Mouse (Mus musculus) forebrain, embryonic 14.5 days (tissue): ENCODE measurements around the gene A630023A22Rik. TPM values are rescaled to one million over a fixed set of nuclear protein-coding genes. Genes with fewer than 3 reads are reported as not detected.
A peak's percentile ranks its signal among the peaks of the same experiment; 100 is the strongest.

Source experiments
- ATAC-seq: fragments of 200-750 bp; cut with Nextera tagmentation; 2 replicates; pipeline ENCODE4 v1.8.0; 2017; ENCODE audit warnings: mild to moderate bottlenecking, moderate library complexity
- DNase-seq: peaks from one replicate; pipeline ENCODE4 v3.0.0-alpha.2; 2015; ENCODE audit warnings: low spot score
- H3K27ac ChIP-seq: fragments of 300-500 bp; sonication (generic); 2 replicates; pipeline ENCODE4 v1.5.1; 2014; ENCODE audit warnings: low read depth, mild to moderate bottlenecking, control low read depth, low read length, moderate library complexity
- H3K27me3 ChIP-seq: fragments of 300-500 bp; sonication (generic); replicated peaks from 2 replicates; pipeline ENCODE4 v1.6.1; 2014; ENCODE audit warnings: low read length, control low read depth, mixed read lengths; ENCODE audit not compliant: control insufficient read depth, insufficient read depth
- H3K36me3 ChIP-seq: fragments of 300-500 bp; sonication (generic); 2 replicates; pipeline ENCODE4 v1.6.1; 2014; ENCODE audit warnings: low read length, control low read depth; ENCODE audit not compliant: control insufficient read depth, insufficient read depth
- H3K4me1 ChIP-seq: fragments of 300-500 bp; sonication (generic); 2 replicates; pipeline ENCODE4 v1.6.1; 2014; ENCODE audit warnings: antibody characterized with exemption, low read length, control low read depth; ENCODE audit not compliant: control insufficient read depth, insufficient read depth
- H3K4me2 ChIP-seq: fragments of 300-500 bp; sonication (generic); 2 replicates; pipeline ENCODE4 v1.6.1; 2014; ENCODE audit warnings: mild to moderate bottlenecking, control low read depth, low read length
- H3K4me3 ChIP-seq: fragments of 300-500 bp; sonication (generic); 2 replicates; pipeline ENCODE4 v1.5.1; 2014; ENCODE audit warnings: low read depth, low read length, control low read depth
- H3K9ac ChIP-seq: fragments of 300-500 bp; sonication (generic); 2 replicates; pipeline ENCODE4 v1.6.1; 2014; ENCODE audit warnings: mild to moderate bottlenecking, low read length, control low read depth, moderate library complexity
- H3K9me3 ChIP-seq: fragments of 300-500 bp; sonication (generic); replicated peaks from 2 replicates; pipeline ENCODE4 v1.6.1; 2016; ENCODE audit warnings: low read length, control low read depth, mixed read lengths; ENCODE audit not compliant: control insufficient read depth
- WGBS: fragments of 180-500 bp; shearing (Covaris S2); extraction: QIAGEN DNeasy Blood & Tissue Kit; methylation state at CpG from one replicate; pipeline ENCODE4 v1.1.7; 2014; 5-methylcytosine and 5-hydroxymethylcytosine counted together
- polyA plus RNA-seq: library from polyadenylated mRNA; unstranded; fragments of >200 nt; fragmentation: Nextera tagmentation; extraction: Ambion mirVana; gene quantifications from 2 replicates; pipeline ENCODE4 v1.2.1, GENCODE M21; 2014

The A630023A22Rik gene
- not detected in 2 replicates for polyA plus RNA-seq

- no peak within 1 kb of the TSS for H3K9ac ChIP-seq
- H3K9me3 ChIP-seq = no peaks in the 10 kb centered on the region
- WGBS = 87% methylated on average over 5 of the region's 5 CpGs
- DNase-seq (peak; percentile 9), ATAC-seq (no peak)
- H3K36me3 ChIP-seq = no peaks in the 10 kb centered on the region
- H3K4me1 ChIP-seq = no peaks in the 10 kb centered on the region
- H3K4me2 ChIP-seq = no peak within 1 kb of the TSS
- H3K27me3 ChIP-seq = no peaks in the 10 kb centered on the region
- no peak within 1 kb of the TSS for H3K27ac ChIP-seq
- H3K4me3 ChIP-seq = no peak within 1 kb of the TSS
These were observed at the start of gene A630023A22Rik for GRCm38 (mm10) chr14:34102601-34103000. Gene A630023A22Rik (minus strand): TSS chr14:34102754.

GRCm38 (mm10) chr14:34152342-34152741, 49.8 kb upstream of the A630023A22Rik start, which contains the start of gene Npy4r:
Gene Npy4r (minus strand): TSS chr14:34152489.
- no peak within 1 kb of the TSS for H3K27ac ChIP-seq
- ATAC-seq (no peak), DNase-seq (peak; percentile 14)
- no peaks in the 10 kb centered on the region for H3K27me3 ChIP-seq
- H3K9ac ChIP-seq = no peak within 1 kb of the TSS
- no peaks in the 10 kb centered on the region for H3K36me3 ChIP-seq
- H3K4me3 ChIP-seq = no peak within 1 kb of the TSS
- no peaks in the 10 kb centered on the region for H3K9me3 ChIP-seq
- H3K4me2 ChIP-seq = no peak within 1 kb of the TSS; the same call in 1 of the 2 replicates
- 27% methylated on average over 16 of the region's 16 CpGs for WGBS
- H3K4me1 ChIP-seq = no peaks in the 10 kb centered on the region

DNA sequence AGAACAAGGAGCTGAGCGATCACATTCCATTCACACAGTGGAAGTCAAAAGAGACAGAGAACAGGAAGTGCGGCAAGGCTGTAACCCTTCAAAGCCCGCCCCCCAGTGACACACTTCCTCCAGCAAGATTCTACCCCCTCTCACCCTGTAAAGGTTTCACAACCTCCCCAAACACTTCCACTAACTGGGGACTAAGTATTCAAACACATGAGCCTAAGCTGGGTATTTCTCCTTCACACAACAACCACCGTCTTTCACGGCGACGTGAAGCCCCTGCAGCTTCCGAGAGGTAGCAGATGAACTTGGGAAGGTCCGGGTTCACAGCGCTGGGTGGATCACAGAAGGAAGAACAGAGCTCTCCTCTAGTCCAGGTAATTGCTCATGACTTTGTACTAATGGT, 40.4 kb upstream of the A630023A22Rik start:
- DNase-seq (no peak), ATAC-seq (no peak)
- 91% methylated on average over 10 of the region's 10 CpGs for WGBS
- peaks cover 5% of the 10 kb centered on the region; the same call in 1 of the 2 replicates for H3K4me1 ChIP-seq
- H3K9ac ChIP-seq = no peak overlapping the region
- H3K27me3 ChIP-seq = peaks cover 4% of the 10 kb centered on the region; the same call in 1 of the 2 replicates
- no peak overlapping the region for H3K4me2 ChIP-seq
- no peak overlapping the region for H3K27ac ChIP-seq
- H3K9me3 ChIP-seq = no peaks in the 10 kb centered on the region
- no peaks in the 10 kb centered on the region for H3K36me3 ChIP-seq
- H3K4me3 ChIP-seq = no peak overlapping the region

DNA sequence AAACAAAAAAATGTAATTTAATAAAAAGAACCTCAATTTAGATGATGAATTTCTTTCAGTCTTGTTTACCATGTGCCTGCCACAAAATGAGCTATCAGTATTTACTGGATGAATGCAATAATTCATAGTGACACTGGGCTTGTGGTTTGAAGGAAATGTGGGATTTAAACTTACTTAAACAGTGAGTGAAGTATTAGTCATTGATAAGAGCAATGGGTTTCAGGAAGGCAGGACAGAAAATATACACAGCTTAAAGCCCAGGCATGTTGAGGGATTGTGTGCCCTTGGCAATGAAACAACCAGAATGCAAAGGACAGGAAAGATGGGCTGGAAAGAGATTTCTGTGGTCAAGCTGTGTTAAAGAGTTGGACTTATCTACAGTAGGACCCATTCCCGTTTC, 39.8 kb upstream of the A630023A22Rik start:
- H3K4me1 ChIP-seq = peaks cover 5% of the 10 kb centered on the region; the same call in 1 of the 2 replicates
- no peak overlapping the region for H3K4me3 ChIP-seq
- no peaks in the 10 kb centered on the region for H3K36me3 ChIP-seq
- no peak for ATAC-seq
- 86% methylated on average over 1 of the region's 1 CpGs for WGBS
- H3K9ac ChIP-seq = no peak overlapping the region
- H3K27me3 ChIP-seq = peaks cover 4% of the 10 kb centered on the region; the same call in 1 of the 2 replicates
- H3K4me2 ChIP-seq = no peak overlapping the region
- H3K9me3 ChIP-seq = no peaks in the 10 kb centered on the region
- no peak for DNase-seq
- H3K27ac ChIP-seq = no peak overlapping the region

DNA sequence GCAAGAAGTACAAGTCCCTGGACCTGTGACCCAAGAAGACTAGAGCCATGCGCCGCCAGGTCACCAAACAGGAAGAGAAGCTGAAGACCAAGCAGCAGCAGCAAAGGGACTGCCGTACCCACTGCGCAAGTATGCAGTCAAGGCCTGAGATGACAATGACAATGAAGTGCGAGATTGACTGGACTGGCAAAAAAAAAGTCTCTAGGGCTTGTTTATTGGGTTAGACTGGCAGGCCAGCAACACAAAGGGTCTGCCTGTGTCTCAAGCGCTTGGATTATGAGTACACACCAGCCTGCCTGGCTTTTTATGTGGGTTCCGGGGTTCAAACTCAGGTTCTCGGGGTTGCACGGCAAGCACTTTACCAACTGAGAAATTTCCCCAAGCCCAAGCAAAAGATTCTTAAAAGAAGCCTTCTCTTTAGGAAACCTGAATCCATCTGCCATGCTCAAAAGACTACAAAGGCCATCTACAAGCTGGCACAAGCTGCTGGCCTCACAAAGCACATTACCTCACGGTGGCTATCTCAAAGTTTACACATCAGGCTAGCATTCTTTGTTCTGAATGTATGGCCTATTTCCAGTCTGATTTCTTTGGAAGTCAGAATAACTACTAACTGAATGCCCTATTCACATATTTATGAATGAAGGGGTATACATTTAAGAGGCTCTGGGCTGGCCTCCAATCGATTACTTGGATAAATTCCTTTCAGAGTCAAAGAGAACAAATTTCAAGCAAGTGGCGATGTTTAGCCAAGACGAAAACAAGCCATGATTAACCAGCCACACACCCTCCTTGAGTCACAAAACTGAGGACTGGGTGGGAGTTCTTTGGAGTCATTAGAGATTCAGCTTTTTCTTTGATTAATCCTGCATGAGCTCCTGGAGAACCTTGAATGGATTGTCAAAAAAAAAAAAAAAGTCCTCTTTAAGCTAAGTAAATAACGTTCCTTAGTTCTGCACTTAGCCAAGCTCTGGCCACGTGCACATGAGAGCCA, 37.4 kb upstream of the A630023A22Rik start:
- Histone ChIP-seq H3K4me2 (no peak overlapping the region), H3K36me3 (no peaks in the 10 kb centered on the region), H3K27me3 (peaks cover 4% of the 10 kb centered on the region), H3K4me1 (peaks cover 5% of the 10 kb centered on the region; the same call in 1 of the 2 replicates), H3K9ac (no peak overlapping the region), H3K9me3 (no peaks in the 10 kb centered on the region), H3K27ac (no peak overlapping the region), H3K4me3 (no peak overlapping the region)
- WGBS = 38% methylated on average over 15 of the region's 15 CpGs
- ATAC-seq (peak; percentile 87), DNase-seq (peak; percentile 86)

DNA sequence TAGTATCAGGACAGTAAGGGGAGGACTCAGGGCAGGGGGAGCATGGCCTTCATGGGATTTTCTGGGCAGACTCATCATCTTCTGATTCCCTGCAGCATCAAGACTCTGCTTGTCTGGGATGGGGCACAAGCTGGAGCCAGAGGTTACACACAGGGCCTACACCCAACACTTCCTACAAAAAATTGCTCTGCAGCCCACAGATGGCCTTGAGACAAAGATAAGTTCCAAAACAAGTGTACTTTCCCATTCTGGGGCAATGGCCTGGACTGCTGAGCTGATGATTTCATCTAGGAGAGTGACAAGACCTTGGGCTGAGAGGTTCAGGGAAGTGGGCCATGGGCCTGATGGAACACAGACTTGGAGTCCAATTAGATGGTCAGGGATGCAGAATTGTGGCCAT, 32.8 kb upstream of the A630023A22Rik start:
- Histone ChIP-seq H3K4me2 (no peak overlapping the region), H3K9ac (no peak overlapping the region), H3K4me1 (peaks cover 5% of the 10 kb centered on the region; the same call in 1 of the 2 replicates), H3K36me3 (no peaks in the 10 kb centered on the region), H3K27me3 (peaks cover 4% of the 10 kb centered on the region), H3K27ac (no peak overlapping the region), H3K4me3 (no peak overlapping the region), H3K9me3 (no peaks in the 10 kb centered on the region)
- ATAC-seq (no peak), DNase-seq (no peak)

GRCm38 (mm10) chr14:34131216-34131615, 28.7 kb upstream of the A630023A22Rik start:
- Histone ChIP-seq H3K27ac (no peak overlapping the region), H3K36me3 (no peaks in the 10 kb centered on the region), H3K4me3 (no peak overlapping the region), H3K4me2 (no peak overlapping the region), H3K27me3 (no peaks in the 10 kb centered on the region), H3K4me1 (no peaks in the 10 kb centered on the region), H3K9me3 (no peaks in the 10 kb centered on the region), H3K9ac (no peak overlapping the region)
- DNase-seq (no peak), ATAC-seq (no peak)
- WGBS = 81% methylated on average over 6 of the region's 6 CpGs

- Histone ChIP-seq H3K9me3 (no peaks in the 10 kb centered on the region), H3K4me1 (no peaks in the 10 kb centered on the region), H3K36me3 (no peaks in the 10 kb centered on the region), H3K27ac (no peak overlapping the region), H3K9ac (no peak overlapping the region), H3K27me3 (no peaks in the 10 kb centered on the region), H3K4me2 (no peak overlapping the region), H3K4me3 (no peak overlapping the region)
- 90% methylated on average over 4 of the region's 4 CpGs for WGBS
- DNase-seq = no peak
- ATAC-seq = no peak
These were observed 19.1 kb upstream of the A630023A22Rik start for GRCm38 (mm10) chr14:34121691-34122090.

DNA sequence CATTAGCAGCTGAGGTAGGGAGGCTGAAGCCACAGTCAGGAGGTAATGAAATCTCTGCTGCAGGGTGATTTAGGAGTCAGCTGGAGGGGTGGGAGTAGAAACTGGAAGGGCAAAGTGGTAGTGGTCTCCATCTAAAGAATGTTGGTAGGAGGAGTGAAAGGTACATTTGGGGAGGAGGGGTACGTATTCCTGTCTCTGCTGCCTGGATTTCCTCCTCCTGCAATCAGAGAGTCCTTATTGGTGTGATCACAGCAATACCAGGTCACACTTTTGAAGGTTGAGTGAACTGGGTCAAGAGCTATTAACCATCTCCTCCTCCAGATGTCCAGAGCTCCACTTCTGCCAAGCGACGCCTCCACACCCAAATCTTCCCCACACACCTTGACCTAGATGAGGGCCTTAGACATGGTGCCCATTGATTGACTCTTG, 18.4 kb upstream of the A630023A22Rik start:
- Histone ChIP-seq H3K27ac (no peak overlapping the region), H3K9me3 (no peaks in the 10 kb centered on the region), H3K36me3 (no peaks in the 10 kb centered on the region), H3K4me2 (no peak overlapping the region), H3K9ac (no peak overlapping the region), H3K27me3 (no peaks in the 10 kb centered on the region), H3K4me3 (no peak overlapping the region), H3K4me1 (no peaks in the 10 kb centered on the region)
- DNase-seq (no peak), ATAC-seq (no peak)
- 96% methylated on average over 3 of the region's 3 CpGs for WGBS
